Mouse (Mus musculus) neural tube, embryonic 13.5 days (tissue): ENCODE data around the gene Atp6v1d. TPM values are rescaled to one million over a fixed set of nuclear protein-coding genes. Genes with fewer than 3 reads are reported as not detected.
A peak's percentile ranks its signal among the peaks of the same experiment; 100 is the strongest.

Source experiments
- ATAC-seq: fragments of 200-750 bp; cut with Nextera tagmentation; 2 replicates; pipeline ENCODE4 v1.8.0; 2017; ENCODE audit warnings: low read depth, mild to moderate bottlenecking, moderate TSS enrichment, moderate library complexity
- H3K27ac ChIP-seq: fragments of 300-500 bp; sonication (generic); replicated peaks from 2 replicates; pipeline ENCODE4 v1.5.1; 2015; ENCODE audit warnings: moderate library complexity, mild to moderate bottlenecking, inconsistent platforms
- H3K27me3 ChIP-seq: fragments of 300-500 bp; sonication (generic); 2 replicates; pipeline ENCODE4 v1.6.1; 2015; ENCODE audit warnings: mild to moderate bottlenecking, inconsistent platforms
- H3K36me3 ChIP-seq: fragments of 300-500 bp; sonication (generic); 2 replicates; pipeline ENCODE4 v1.6.1; 2015; ENCODE audit warnings: mild to moderate bottlenecking, inconsistent platforms
- H3K4me1 ChIP-seq: fragments of 300-500 bp; sonication (generic); replicated peaks from 2 replicates; pipeline ENCODE4 v1.6.1; 2015; ENCODE audit warnings: inconsistent platforms
- H3K4me2 ChIP-seq: fragments of 300-500 bp; sonication (generic); 2 replicates; pipeline ENCODE4 v1.6.1; 2015; ENCODE audit warnings: inconsistent platforms, mild to moderate bottlenecking, moderate library complexity
- H3K4me3 ChIP-seq: fragments of 300-500 bp; sonication (generic); 2 replicates; pipeline ENCODE4 v1.5.1; 2015; ENCODE audit warnings: mild to moderate bottlenecking, inconsistent platforms
- H3K9ac ChIP-seq: fragments of 300-500 bp; sonication (generic); 2 replicates; pipeline ENCODE4 v1.6.1; 2015; ENCODE audit warnings: moderate library complexity, mild to moderate bottlenecking, inconsistent platforms
- H3K9me3 ChIP-seq: fragments of 300-500 bp; sonication (generic); 2 replicates; pipeline ENCODE4 v1.6.1; 2016; ENCODE audit warnings: inconsistent platforms
- WGBS: fragments of 180-500 bp; shearing (Covaris S2); methylation state at CpG from one replicate; pipeline ENCODE4 v1.1.7; 2015; 5-methylcytosine and 5-hydroxymethylcytosine counted together
- polyA plus RNA-seq: library from polyadenylated mRNA; unstranded; fragments of >200 nt; fragmentation: Nextera tagmentation; extraction: Ambion mirVana; gene quantifications from 2 replicates; pipeline ENCODE4 v1.2.1, GENCODE M21; 2015

Atp6v1d gene
- 125 and 128 TPM in 2 replicates for polyA plus RNA-seq

DNA sequence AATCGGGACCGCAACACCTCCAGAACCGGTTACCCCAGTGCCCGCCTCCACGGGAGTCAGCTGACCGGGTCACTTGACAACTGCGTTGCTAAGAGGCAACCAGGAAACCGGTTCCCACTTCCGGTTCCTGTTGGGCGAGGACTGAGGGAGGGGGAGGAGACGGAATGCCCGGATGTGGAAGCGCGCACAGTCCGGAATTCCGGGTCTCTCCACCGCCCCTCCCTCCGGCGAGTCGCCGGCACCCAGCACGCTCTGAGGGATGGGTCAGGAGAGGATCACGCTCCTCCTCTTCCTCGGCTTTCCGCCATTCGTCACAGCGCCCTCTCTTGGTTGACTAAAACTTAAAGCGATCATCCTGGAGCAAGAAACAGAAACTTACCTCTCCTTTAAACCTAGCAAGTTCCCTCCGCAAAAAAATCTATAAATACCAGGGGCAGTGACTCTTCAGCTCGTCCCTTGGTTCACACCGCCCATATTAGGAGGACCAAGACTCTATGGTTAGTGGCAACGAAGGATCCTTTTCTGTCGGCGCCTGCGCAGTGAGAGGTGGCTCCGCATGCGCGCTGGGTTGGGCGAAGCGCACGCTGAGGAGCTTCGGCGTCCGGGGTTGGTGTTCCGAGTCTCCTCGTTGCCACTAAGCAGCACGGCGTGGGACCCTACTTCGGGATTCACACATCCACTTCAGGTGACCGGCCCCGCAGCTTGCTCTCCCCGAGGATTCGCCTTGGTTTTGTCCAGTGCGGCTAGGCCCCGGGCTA, at the start of gene Atp6v1d, which contains the start of gene Eif2s1:
Gene Atp6v1d (minus strand): TSS at position 143 of the 758 bp plus-strand sequence.
Gene Eif2s1 (plus strand): TSS at position 324 of the 758 bp plus-strand sequence.
- peaks cover 47% of the 10 kb centered on the region for H3K4me1 ChIP-seq
- peak within 1 kb of the TSS; percentile 85 for H3K27ac ChIP-seq
- no peaks in the 10 kb centered on the region for H3K9me3 ChIP-seq
- peak within 1 kb of the TSS; percentile 91 for H3K9ac ChIP-seq
- H3K4me3 ChIP-seq, result peak within 1 kb of the TSS; percentile 94
- H3K4me2 ChIP-seq, result peak within 1 kb of the TSS; percentile 96
- ATAC-seq, result peak; percentile 100
- peaks cover 6% of the 10 kb centered on the region; the same call in 1 of the 2 replicates for H3K36me3 ChIP-seq
- WGBS, result under 1% methylated on average over 55 of the region's 55 CpGs
- H3K27me3 ChIP-seq, result no peaks in the 10 kb centered on the region

DNA sequence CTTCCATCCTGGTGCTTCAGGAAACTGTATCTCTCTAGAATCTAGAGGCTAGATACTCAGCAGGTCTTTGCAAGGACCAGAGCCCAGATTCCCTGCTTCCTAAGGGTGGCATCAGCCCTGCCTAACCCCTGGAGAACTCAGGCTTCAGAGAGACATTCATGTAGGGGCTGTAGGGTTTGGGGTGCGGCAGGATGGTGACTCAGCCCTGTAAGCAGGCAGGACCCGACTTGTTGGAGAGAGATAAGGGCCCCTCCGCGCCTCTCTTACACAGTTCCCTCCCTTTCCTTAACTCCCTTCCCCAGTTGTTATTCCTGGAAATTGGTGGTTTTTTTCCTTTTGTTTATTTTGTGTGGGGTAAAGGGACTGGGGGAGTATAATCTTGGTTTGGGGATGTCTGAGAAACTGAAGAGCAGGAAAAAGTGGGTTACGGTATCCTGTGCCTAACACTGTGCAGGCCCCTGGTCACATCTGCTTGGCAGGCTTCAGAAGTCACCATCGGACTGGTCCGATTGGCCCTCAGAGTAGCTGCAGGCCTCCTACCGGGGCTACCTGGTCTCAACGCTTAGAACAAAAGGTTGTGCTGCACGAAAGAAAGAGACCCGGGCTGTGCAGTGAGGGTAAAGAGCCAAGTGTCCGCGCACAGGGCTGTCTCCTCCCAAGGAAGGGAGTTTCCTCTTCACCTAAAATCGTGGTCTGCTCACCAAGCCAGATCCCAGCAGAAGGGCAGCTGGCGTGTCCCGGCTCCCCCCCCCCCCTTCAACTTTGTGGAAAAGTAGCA, 49.4 kb upstream of the Atp6v1d start:
- H3K4me2 ChIP-seq, result peak overlapping the region; percentile 60
- H3K27ac ChIP-seq, result no peak overlapping the region
- H3K9ac ChIP-seq, result 0 out of 2 replicates have a peak overlapping the region, but pooled peaks have one; percentile 52
- no peak for ATAC-seq
- peak overlapping the region; percentile 33 for H3K4me3 ChIP-seq
- H3K4me1 ChIP-seq, result peaks cover 21% of the 10 kb centered on the region
- no peaks in the 10 kb centered on the region for H3K9me3 ChIP-seq
- WGBS, result 14% methylated on average over 16 of the region's 16 CpGs
- H3K36me3 ChIP-seq, result no peaks in the 10 kb centered on the region
- peaks cover 82% of the 10 kb centered on the region for H3K27me3 ChIP-seq

DNA sequence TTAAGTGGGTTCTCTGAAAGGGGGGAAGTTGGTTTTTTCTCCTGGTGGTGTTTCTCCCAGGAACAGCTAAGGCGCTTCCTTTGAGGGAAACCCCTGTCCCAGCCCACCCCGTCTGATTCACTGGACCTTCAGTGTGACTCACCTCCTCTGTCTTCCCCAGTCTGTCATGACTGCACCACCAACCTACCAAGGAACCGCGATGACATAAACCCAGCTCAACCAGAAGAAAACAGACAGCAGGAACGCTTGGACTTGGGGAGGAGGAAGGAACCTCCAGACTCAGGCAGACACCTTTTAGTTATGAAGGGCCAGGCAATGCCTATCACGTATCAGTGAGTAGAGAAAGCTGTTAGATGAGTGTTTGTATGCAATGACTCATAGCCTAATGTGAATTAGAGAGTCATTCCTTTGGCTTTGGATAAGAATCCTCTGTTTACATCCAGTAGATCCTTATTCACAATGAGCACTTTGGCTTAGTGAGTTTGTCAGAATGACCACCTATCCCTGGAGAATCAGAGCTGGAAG, 46.7 kb upstream of the Atp6v1d start:
- no peak for ATAC-seq

DNA sequence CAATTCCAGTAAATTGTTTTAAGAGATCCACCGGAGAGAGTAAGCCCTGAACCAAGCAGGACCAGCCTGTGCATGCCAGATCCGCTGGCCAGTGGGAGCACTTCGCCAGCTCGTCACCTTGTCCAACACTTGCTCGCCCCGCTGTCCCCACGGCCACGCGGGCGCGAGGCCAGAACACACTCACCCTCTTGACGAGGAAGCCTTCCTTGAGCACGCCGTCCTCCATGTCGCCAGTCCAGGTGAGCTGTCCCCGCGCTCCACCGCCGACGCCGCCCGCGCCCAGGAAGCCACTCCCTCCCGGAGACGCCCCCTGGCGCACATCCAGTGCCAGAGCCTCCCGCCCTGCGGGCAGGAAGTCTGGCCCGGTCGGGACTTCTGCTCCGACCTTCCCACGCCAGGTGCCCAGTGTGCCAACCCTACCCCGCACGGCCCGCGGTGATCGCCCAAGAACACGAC, 45.3 kb upstream of the Atp6v1d start, which contains the start of gene Plek2:
Gene Plek2 (minus strand): TSS at position 258 of the 456 bp plus-strand sequence.
- H3K27me3 ChIP-seq, result peaks cover 67% of the 10 kb centered on the region
- 1% methylated on average over 38 of the region's 38 CpGs for WGBS
- no peaks in the 10 kb centered on the region for H3K36me3 ChIP-seq
- H3K27ac ChIP-seq, result no peak within 1 kb of the TSS
- H3K9ac ChIP-seq, result peak within 1 kb of the TSS; percentile 64
- no peaks in the 10 kb centered on the region for H3K9me3 ChIP-seq
- peak within 1 kb of the TSS; percentile 85 for H3K4me2 ChIP-seq
- peak; percentile 63; the same call in 1 of the 2 replicates for ATAC-seq
- H3K4me1 ChIP-seq, result peaks cover 15% of the 10 kb centered on the region
- peak within 1 kb of the TSS; percentile 46 for H3K4me3 ChIP-seq

More for the DNA sequence above, 46.7 kb upstream of the Atp6v1d start:
- no peak overlapping the region for H3K4me2 ChIP-seq
- H3K9ac ChIP-seq, result no peak overlapping the region
- peaks cover 21% of the 10 kb centered on the region for H3K4me1 ChIP-seq
- peaks cover 80% of the 10 kb centered on the region for H3K27me3 ChIP-seq
- no peak overlapping the region for H3K4me3 ChIP-seq
- no peak overlapping the region for H3K27ac ChIP-seq
- WGBS, result 80% methylated on average over 6 of the region's 6 CpGs
- H3K9me3 ChIP-seq, result no peaks in the 10 kb centered on the region
- no peaks in the 10 kb centered on the region for H3K36me3 ChIP-seq

DNA sequence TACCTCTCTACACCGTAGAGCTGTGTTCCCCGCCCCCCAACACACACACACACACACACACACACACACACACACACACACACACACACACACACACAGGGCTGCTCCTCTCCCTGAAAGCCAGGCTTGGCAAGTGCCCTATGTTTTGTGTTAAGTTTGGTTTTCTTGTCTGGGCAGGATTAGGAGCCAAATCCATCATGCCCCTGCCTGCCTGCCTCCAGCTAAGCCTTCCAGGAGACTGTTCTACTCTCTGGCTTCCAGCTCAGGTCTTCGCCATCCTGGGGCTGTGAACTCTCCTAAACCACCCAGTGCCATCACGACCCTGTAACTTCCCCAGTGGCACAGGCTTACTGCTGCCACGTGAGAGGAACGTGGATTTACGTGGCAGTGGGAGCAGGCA, 43.1 kb upstream of the Atp6v1d start:
- H3K9ac ChIP-seq, result no peak overlapping the region
- H3K27ac ChIP-seq, result no peak overlapping the region
- ATAC-seq, result no peak
- peaks cover 45% of the 10 kb centered on the region for H3K27me3 ChIP-seq
- no peaks in the 10 kb centered on the region for H3K36me3 ChIP-seq
- no peak overlapping the region for H3K4me2 ChIP-seq
- H3K9me3 ChIP-seq, result no peaks in the 10 kb centered on the region
- H3K4me3 ChIP-seq, result no peak overlapping the region
- WGBS, result 85% methylated on average over 6 of the region's 7 CpGs
- H3K4me1 ChIP-seq, result peaks cover 7% of the 10 kb centered on the region

DNA sequence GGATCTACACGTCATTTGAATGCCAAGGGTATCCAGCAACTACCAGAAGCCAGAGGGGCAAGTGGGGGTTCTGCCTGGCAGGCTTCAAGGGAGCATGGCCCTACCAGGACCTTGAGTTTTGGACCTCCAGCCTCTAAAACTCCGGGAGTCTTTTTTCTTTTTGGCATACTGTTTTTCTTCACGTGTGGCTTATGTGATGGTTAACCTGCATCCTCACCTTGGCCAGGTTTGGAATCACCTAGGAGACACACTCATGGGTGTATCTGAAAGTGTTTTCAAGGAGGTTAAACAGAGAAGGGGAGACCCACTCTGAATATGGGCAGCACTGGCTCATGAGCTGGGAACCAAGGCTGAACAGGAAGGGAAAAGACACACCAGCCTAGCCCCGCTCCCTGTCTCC, 41.9 kb upstream of the Atp6v1d start:
- no peak for ATAC-seq
- H3K27me3 ChIP-seq, result peaks cover 35% of the 10 kb centered on the region
- H3K27ac ChIP-seq, result no peak overlapping the region
- H3K4me3 ChIP-seq, result no peak overlapping the region
- H3K4me2 ChIP-seq, result no peak overlapping the region
- H3K36me3 ChIP-seq, result no peaks in the 10 kb centered on the region
- H3K4me1 ChIP-seq, result peaks cover 7% of the 10 kb centered on the region
- 82% methylated on average over 4 of the region's 4 CpGs for WGBS
- H3K9ac ChIP-seq, result no peak overlapping the region
- no peaks in the 10 kb centered on the region for H3K9me3 ChIP-seq

DNA sequence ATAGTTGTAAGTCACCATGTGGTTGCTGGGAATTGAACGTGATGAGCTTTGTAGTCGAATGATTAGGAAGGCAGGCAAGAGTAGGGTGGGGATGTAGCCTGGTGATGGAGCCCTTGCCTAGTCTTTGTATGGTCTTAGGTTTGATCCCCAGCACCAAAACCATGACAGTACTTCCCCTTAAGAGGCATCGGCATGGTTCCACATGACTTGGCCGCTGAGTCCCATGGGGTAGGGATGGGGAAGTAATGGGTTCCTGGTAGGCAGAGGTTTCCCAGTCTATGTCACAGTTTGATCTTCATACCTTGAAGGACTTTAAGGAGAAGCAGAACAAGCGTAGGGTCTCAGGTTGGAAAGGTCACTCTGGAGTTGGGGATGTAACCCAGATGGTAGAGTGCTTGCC, 40.0 kb upstream of the Atp6v1d start:
- H3K27me3 ChIP-seq, result peaks cover 16% of the 10 kb centered on the region
- no peaks in the 10 kb centered on the region for H3K36me3 ChIP-seq
- no peak for ATAC-seq
- H3K9me3 ChIP-seq, result no peaks in the 10 kb centered on the region
- WGBS, result 92% methylated on average over 5 of the region's 5 CpGs
- H3K4me2 ChIP-seq, result no peak overlapping the region
- H3K4me3 ChIP-seq, result no peak overlapping the region
- H3K27ac ChIP-seq, result no peak overlapping the region
- H3K9ac ChIP-seq, result no peak overlapping the region
- H3K4me1 ChIP-seq, result peaks cover under 1% of the 10 kb centered on the region

DNA sequence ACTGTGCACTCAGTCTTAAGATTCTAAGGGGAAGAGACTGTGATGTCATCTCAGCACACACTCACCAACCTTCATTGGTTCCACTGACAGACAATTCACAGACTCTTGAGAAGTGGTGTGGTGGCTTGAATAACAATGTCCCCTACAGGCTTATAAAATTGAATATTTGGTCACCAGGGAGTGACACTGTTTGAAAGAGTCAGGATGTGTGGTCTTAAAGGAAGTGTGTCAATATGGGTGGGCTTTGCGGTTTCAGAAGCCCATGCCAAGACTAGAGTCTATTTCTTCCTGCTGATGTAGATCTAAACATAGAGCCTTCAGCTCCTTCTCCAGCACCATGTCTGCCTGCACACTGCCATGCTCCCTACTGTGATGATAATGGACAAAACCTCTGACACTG, 36.4 kb upstream of the Atp6v1d start:
- ATAC-seq, result no peak
- H3K9me3 ChIP-seq, result no peaks in the 10 kb centered on the region
- H3K4me1 ChIP-seq, result no peaks in the 10 kb centered on the region
- H3K4me3 ChIP-seq, result no peak overlapping the region
- WGBS, result 94% methylated on average over 1 of the region's 1 CpGs
- no peak overlapping the region for H3K4me2 ChIP-seq
- H3K36me3 ChIP-seq, result no peaks in the 10 kb centered on the region
- no peak overlapping the region for H3K9ac ChIP-seq
- H3K27ac ChIP-seq, result no peak overlapping the region
- no peaks in the 10 kb centered on the region for H3K27me3 ChIP-seq

DNA sequence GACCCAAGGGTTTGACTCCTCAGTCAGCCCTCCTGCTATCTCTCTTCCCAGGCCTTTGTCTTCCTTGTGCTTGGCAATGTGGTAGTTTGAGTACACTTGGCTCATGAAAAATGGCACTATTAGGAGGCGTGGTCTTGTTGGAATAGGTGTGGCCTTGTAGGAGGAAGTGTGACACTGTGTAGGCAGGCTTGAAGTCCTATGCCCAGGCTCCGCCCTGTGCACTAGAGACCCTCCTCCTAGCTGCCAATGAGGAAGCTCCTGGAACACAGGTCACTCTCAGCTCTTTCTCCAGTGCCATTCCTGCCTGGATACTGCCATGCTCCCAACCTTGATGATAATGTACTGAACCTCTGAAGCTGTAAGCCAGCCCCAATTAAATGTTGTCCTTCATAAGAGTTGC, 29.7 kb upstream of the Atp6v1d start:
- ATAC-seq, result no peak
- Histone ChIP-seq H3K36me3 (peaks cover 17% of the 10 kb centered on the region), H3K4me2 (no peak overlapping the region), H3K9ac (no peak overlapping the region), H3K27me3 (no peaks in the 10 kb centered on the region), H3K27ac (no peak overlapping the region), H3K4me3 (no peak overlapping the region), H3K4me1 (no peaks in the 10 kb centered on the region), H3K9me3 (no peaks in the 10 kb centered on the region)
- 88% methylated on average over 2 of the region's 2 CpGs for WGBS

DNA sequence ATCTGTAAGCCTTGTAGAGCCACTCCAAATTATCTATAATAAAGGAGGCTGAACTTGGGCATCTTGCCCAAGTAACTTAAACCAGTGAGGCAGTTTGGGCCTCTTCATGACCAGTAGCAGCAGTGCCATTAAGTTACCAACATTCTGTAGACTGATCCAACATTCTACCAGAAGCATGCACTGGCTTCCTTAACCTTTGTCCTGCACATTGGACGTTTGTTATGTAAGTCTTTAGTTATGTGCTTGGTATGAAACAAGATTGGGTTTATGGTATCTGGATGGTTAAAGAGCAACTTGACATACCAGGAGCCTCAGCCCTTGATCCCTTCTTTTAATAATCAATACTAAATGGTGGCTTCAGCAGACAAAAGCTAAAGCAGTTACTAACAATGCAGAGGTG, 28.6 kb upstream of the Atp6v1d start:
- no peak overlapping the region for H3K27ac ChIP-seq
- H3K4me2 ChIP-seq, result no peak overlapping the region
- H3K36me3 ChIP-seq, result peaks cover 26% of the 10 kb centered on the region
- ATAC-seq, result no peak
- H3K27me3 ChIP-seq, result no peaks in the 10 kb centered on the region
- H3K9me3 ChIP-seq, result no peaks in the 10 kb centered on the region
- WGBS, result 68% methylated on average over 1 of the region's 1 CpGs
- H3K9ac ChIP-seq, result no peak overlapping the region
- no peak overlapping the region for H3K4me3 ChIP-seq
- H3K4me1 ChIP-seq, result no peaks in the 10 kb centered on the region

DNA sequence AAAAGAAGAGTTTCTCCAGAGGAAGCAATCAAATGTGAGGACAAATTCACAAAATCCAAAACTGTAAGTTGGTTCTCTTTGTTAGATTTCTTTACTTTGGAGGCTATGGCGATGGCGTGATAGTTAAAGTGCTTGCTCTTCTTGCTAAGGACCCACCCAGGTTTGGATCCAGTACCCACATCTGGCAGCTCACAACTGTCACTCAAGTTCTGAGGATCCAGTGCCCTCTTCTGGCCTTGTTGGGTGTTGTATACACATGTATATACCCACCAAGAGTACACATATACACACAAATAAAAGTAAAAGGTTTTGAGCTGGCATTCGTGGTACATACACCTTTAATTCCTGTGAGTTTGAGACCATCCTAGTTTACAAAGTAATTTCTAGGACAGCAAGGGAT, 13.1 kb upstream of the Atp6v1d start:
- Histone ChIP-seq H3K27ac (no peak overlapping the region), H3K4me3 (no peak overlapping the region), H3K27me3 (no peaks in the 10 kb centered on the region), H3K4me2 (no peak overlapping the region), H3K9me3 (no peaks in the 10 kb centered on the region), H3K9ac (no peak overlapping the region), H3K36me3 (peaks cover 53% of the 10 kb centered on the region), H3K4me1 (no peaks in the 10 kb centered on the region)
- no peak for ATAC-seq
- WGBS, result 96% methylated on average over 3 of the region's 3 CpGs

DNA sequence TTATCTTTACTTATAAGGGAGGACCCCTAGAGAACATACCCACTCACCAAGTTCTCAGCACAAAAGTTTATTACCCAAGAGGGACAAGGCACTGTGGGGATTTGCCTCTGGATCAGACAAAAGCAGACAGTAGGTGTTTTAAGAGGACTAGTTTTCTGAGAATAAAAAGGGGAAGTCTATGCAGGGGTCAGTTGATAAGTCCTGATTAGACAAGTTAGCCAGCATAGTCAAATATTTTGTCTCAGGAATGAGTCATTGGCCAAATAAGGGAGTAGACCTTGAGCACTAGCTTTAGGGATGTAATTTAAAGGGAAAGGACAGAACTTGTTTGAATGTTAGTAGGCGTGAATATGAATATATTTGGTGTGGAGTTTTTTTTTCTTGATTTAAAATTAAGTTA, 6.7 kb upstream of the Atp6v1d start:
- H3K36me3 ChIP-seq, result peaks cover 34% of the 10 kb centered on the region
- 96% methylated on average over 1 of the region's 1 CpGs for WGBS
- H3K9me3 ChIP-seq, result no peaks in the 10 kb centered on the region
- H3K4me1 ChIP-seq, result peaks cover 5% of the 10 kb centered on the region
- H3K27me3 ChIP-seq, result no peaks in the 10 kb centered on the region
- H3K4me2 ChIP-seq, result no peak overlapping the region
- H3K4me3 ChIP-seq, result no peak overlapping the region
- H3K27ac ChIP-seq, result no peak overlapping the region
- H3K9ac ChIP-seq, result no peak overlapping the region
- no peak for ATAC-seq
